Mouse (Mus musculus) forelimb bud, embryonic 11.5 days (tissue): Measurements from ENCODE around the gene Tln1.
"Not testable (repeated sequence)": the region's sequence is repeated elsewhere in the genome, so short reads cannot be mapped to it uniquely, and the experiment has no call there.

Experiments
- DNase-seq: peaks from one replicate; pipeline ENCODE4 v3.0.0-alpha.2; 2012; ENCODE audit warnings: low read depth, low spot score

Gene Tln1

DNA sequence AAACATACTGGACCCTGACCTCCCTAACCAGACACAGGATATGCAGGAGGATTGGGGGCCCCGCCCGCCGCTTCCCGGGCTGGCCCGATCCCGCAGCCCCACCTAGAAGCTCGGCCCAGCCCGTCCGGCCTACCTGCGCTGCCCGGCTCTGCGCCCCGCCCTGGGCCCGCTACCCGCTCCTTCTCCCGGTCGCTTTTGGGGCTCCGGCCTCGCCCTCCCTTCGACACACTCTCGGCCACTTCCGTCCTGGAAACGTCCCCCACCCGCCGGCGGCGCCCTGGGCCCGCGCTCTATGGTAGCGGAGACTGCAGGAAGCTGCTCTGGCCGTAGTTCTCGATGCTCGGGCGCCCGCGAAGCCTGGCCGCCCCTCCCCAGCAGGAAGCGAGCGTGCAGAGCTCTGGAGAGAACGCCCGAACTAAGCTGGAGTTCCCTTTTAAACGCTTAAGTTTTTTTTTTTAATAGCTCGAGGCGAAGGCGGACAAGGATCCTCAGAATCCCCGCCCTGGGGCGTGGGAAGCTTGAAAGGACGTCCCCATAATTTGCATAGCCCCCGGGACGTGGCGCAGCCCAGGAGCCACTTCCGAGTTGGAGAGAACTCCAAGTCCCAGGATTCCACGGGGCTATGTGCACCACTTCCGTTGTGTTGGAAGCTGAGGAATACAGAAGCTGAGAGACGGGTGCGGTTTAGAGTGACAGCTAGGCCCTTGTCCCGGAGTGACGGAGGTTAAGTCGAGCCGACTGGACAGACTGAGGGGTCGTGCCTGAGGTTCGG lies at the start of gene Tln1, which contains the start of gene Creb3:
Gene Tln1 (minus strand): TSS at position 695 of the 772 bp plus-strand sequence.
Gene Creb3 (plus strand): TSS at position 336 of the 772 bp plus-strand sequence.
- peak; percentile 94 for DNase-seq

DNA sequence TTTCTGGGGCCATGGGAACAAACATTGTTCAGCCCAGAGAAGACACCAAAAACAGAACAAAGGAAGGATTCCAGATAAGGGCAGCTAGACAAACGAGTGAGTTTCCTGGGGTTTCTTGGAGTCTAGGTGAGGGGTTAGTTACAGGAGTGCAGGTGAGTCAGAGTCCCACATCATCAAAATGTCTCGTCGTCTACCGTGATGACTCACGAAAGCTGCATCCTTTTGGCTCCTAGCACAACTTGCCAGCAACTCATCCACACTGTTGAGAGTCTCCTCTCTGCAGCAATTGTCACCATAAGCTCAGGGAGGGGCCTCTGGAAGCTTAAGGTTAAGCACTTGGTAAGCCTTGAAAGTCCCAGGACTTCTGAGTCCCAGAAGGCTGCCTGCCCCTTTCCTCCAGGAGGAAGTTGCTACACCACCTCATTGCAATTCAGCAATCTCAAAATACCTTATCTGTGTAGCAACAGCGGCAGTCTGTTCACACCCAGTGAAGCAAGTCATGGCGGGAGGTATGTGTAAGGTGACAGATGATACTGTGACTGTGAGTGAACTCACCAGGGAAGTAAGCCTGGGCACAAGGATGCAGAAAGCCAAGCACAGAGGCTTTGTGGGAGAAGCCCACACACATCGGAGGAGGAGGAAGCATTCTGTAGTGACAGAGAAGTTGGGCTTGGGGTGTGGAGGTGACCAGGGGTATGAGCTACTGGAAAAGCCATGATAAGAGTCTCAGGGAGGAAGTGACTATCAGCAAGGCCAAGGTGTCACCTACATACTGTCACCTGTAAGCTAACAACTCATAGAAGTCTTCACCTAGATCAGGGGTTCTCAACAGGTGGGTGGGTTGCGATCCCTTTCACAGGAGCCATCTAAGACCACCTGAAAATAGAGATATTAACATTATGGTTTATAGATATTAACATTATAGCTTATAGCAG lies 42.5 kb upstream of the Tln1 start:
- DNase-seq, result no peak

DNA sequence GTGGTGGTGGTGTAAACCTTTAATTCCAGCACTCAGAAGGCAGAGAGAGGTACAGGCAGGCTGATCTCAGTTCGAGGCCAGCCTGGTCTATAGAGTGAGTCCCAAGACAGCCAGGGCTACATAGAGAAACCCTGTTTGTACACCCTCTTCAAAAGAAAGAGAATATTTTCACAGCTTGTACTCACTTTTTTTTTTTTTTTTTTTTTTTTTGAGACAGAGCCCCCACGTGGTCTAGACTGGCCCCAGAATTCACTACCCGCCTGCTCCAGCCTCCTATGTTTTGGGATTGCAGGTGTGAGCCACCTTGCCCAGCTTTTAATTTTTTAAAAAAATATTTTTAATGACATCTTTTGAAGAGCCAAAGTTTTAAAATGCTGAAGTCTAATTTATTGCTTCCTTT lies 41.6 kb upstream of the Tln1 start:
- no peak for DNase-seq

DNA sequence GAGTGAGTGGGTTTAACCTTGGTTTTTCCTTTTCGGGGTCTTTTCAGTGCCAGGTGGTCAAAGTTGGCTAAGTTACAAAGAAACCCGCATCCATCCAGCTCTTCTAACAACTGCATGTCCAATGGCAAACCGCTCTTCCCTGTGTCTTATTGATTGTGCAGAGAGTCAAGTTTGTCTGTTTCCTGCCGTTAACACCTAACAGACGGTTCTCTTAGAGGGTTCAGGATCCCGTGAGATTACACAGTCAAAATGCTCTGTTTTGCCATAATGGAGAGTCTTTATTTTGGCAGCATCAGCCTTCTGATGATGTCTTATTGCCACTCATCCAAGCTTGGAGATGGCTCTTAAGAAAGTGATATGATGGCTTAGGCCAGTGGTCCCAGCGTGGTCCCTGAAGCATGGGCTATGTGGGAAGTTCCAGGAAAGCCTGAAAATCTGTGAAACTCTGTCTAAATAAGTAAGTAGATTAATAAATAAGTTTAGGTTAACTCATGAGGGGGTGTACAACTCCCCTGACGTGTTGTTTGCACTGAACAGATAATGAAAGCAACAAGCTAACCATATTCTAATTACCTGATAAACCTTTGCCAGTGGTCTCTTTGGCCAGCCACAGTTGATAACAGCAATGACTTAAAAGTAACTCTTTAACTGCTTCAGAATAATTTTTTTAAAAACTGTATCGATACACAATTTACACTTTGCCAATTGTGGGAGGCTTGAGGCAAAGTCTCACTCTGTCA lies 37.9 kb upstream of the Tln1 start:
- DNase-seq, result no peak

- no peak for DNase-seq
Measured at GRCm38 (mm10) chr4:43598650-43599380, 36.3 kb upstream of the Tln1 start.

- DNase-seq, result no peak
Measured at GRCm38 (mm10) chr4:43598200-43598599, 35.7 kb upstream of the Tln1 start.

DNA sequence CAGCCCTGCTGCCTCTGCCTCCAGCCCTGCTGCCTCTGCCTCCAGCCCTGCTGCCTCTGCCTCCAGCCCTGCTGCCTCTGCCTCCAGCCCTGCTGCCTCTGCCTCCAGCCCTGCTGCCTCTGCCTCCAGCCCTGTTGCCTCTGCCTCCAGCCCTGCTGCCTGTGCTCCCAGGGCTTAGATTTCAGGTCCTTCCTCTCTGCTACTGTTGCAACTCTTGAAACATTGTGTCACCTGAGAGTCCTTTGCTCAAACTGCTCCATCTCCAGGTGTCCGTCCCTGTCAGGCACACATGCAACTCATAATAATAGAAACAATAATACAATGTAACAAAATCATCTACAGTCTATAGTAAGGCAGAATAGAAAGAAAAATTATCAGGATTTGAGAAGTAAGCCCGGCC lies 34.1 kb upstream of the Tln1 start:
- DNase-seq, result not testable (repeated sequence)

DNA sequence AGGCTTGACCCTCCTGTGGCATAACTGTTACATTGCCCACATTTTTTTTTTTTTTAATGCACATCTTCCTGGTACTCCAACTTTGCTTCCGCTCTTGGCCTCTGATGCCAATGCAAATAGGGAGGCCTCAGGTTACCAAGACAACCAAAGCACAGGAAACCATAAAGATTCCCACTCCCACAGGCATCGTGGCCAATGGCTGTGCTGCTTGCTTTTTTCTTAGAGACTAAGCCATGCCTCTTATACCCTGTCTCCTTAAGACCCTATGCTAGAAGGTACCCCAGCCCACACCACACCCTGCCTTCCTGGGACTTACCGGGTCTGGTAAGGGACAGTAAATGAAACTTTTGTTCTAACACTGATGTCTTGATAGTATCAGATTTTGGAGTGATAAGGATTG lies 31.0 kb upstream of the Tln1 start:
- no peak for DNase-seq

GRCm38 (mm10) chr4:43591961-43592360 lies 29.5 kb upstream of the Tln1 start:
- DNase-seq, result no peak

DNA sequence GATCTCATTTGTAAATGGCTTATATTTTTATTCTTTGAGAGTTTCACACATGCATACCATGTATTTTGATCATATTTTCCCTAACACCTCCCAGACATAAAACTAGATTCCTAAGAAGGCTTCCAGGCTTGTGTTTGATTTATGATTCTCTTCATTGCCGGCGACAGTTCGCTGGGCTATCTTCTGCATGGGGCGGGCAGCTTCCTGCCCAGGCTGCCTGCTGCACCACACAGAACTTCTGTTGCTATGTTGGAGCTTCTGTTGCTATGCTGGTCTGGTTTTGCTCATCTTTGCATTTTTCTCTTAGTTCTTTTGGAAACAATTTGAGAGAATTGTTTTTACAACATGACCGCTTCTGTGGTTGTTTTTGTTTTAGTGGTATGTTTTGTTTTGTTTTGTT lies 29.1 kb upstream of the Tln1 start:
- DNase-seq, result no peak

GRCm38 (mm10) chr4:43587681-43588080 lies 25.2 kb upstream of the Tln1 start:
- DNase-seq, result peak; percentile 16

- DNase-seq, result no peak
Measured at GRCm38 (mm10) chr4:43586411-43586810, 23.9 kb upstream of the Tln1 start.

DNA sequence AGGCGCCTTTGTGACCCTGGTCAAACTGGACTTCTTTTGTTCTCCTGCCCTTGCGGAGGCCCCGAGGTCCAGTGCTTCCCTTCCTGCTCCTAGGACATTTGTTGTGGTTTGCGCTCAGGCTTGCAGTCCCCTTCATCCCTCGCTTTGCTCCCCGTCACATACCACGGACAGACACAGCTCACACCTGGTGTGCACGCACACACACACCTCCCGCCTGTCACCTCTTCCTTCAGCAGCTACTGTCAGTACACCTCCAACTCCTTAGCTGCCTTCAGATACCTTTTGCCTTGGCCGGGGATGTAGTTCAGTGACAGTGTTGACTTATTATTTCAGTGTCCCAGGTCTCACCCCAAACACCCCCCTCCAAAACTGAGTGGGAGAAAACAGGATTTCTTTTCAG lies 23.2 kb upstream of the Tln1 start:
- DNase-seq, result no peak

GRCm38 (mm10) chr4:43584444-43585416 lies 22.2 kb upstream of the Tln1 start, which contains the start of gene Msmp:
Gene Msmp (minus strand): TSS chr4:43584494.
- no peak for DNase-seq

- no peak for DNase-seq
Measured at GRCm38 (mm10) chr4:43583421-43583820, 20.9 kb upstream of the Tln1 start.

GRCm38 (mm10) chr4:43582241-43582640 lies 19.8 kb upstream of the Tln1 start:
- DNase-seq, result no peak

- DNase-seq, result no peak
Measured at GRCm38 (mm10) chr4:43581381-43581780, 18.9 kb upstream of the Tln1 start.

- DNase-seq, result no peak
Measured at GRCm38 (mm10) chr4:43580721-43581120, 18.2 kb upstream of the Tln1 start.

DNA sequence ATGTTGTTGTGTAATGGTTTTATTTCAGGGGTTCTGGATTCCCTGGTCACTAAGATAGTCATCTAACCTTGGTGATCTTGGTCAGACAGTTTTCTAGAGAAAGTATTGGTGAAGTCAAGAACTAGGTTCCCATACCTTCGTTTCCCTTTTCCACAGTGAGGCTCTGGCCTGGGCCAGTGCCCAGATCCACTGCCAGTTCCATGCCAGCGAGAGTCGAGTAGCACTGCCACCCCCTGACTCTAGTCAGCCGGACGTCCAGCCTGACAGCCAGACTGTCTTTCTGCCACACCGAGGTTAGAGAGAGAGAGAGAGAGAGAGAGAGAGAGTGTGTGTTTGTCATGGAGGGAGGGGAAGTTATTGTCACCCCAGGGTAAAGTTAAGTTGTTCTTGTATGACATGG lies 17.2 kb upstream of the Tln1 start:
- DNase-seq, result no peak

- DNase-seq, result no peak
Measured at GRCm38 (mm10) chr4:43579256-43579655, 16.8 kb upstream of the Tln1 start.
